Mouse (Mus musculus) embryonic stem cell, embryonic (primary cell): Measurements from ENCODE around the gene AI661453.

ENCODE experiments used
- CTCF ChIA-PET, 4 experiments: fragments of 300-600 bp in 2 of 4; fragments of 350-600 bp in 2 of 4; sonication (Branson Sonifier 250); formaldehyde crosslinking; loops; one replicate each; lab custom pipeline; 2022; ENCODE audit warnings: inconsistent platforms in 2 of 4; lab: Charles Lee
- POLR2A ChIA-PET, 4 experiments: fragments of 300-600 bp in 2 of 4; fragments of 350-600 bp in 2 of 4; sonication (Branson Sonifier 250); formaldehyde crosslinking; loops; one replicate each; lab custom pipeline; 2022; ENCODE audit warnings: antibody characterized with exemption in 4 of 4, inconsistent platforms in 1 of 4; lab: Charles Lee

Gene AI661453

GRCm38 (mm10) chr17:47450239-47450638 lies 13.8 kb downstream of the AI661453 start:
- ChIA-PET CTCF (interaction anchor here in 3 of 4 experiments (0.8 to 1.7 kb wide), 12 partner anchors 12 to 290 kb away, joined by 3 to 7 read pairs (median 4); no protein-coding TSS in a partner anchor), POLR2A (interaction anchor here in 3 of 4 experiments (0.7 to 2.9 kb wide), 16 partner anchors 10 to 361 kb away, joined by 3 to 31 read pairs (median 4); partner anchors contain the start of gene Taf8 (in 2 of the 3))

- ChIA-PET POLR2A (interaction anchor here in 3 of 4 experiments (0.5 to 2.9 kb wide), 22 partner anchors 10 to 362 kb away, joined by 3 to 31 read pairs (median 4); partner anchors contain the start of gene Taf8 (in 2 of the 3)), CTCF (interaction anchor here (0.6 to 2.7 kb wide), 19 partner anchors 13 to 476 kb away, joined by 3 to 7 read pairs (median 4); no protein-coding TSS in a partner anchor)
Measured at GRCm38 (mm10) chr17:47450880-47451565, 14.6 kb downstream of the AI661453 start.

GRCm38 (mm10) chr17:47452886-47453285 lies 16.5 kb downstream of the AI661453 start:
- ChIA-PET POLR2A (interaction anchor here in 3 of 4 experiments (0.8 to 2.0 kb wide), 8 partner anchors 9 to 125 kb away, joined by 3 to 13 read pairs (median 4); partner anchors contain the start of gene Taf8 (in 1 of the 3)), CTCF (interaction anchor here in 2 of 4 experiments (0.6 to 2.7 kb wide), 3 partner anchors 20 to 57 kb away, joined by 3 to 7 read pairs (median 5); no protein-coding TSS in a partner anchor)

DNA sequence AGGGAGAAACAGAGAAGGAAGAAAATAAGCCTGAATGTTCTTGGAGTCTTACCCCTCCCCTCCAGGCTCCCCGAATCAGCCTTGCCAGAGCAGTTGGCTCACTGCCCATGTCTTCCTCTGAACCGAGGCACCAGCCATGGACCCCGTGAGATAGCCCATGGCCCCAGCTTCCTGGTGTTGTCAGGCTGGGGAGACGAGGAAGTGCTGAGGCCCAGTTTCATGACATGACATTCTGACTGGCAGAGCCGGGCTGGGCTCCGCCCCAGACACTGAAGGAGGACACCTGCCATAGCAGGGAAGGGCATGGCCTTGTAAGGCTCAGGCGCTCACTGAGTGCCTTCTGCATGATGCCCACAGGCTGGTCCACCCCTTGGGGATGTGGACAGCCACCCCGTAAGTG lies 18.3 kb downstream of the AI661453 start:
- POLR2A ChIA-PET = interaction anchor here in 1 of 4 experiments (0.6 kb wide), 1 partner anchor 91 kb away, joined by 5 read pairs; no protein-coding TSS in a partner anchor
- CTCF ChIA-PET = interaction anchor here in 1 of 4 experiments (0.5 kb wide), 1 partner anchor 16 kb away, joined by 3 read pairs; no protein-coding TSS in a partner anchor

DNA sequence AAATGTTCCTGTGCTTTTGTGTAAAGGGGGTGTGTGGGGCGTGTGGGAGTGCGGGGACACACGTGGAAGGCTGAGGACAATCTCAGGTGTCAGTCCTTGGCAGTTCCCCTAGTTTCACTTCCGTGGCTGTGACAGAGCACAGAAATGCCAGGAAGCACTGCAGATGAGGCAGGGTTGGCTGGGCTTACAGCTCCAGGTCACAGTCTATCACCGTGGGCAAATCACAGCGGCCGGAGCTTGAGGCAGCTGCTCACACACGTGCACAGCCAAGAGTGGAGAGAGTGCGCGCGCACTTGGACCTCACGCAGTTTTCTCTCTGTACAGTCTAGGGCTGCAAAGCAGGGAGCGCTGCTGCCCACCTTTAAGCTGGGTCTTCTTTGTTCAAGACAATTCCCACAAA lies 21.9 kb downstream of the AI661453 start:
- ChIA-PET CTCF (interaction anchor here in 2 of 4 experiments (0.8 to 0.9 kb wide), 2 partner anchors 9 to 32 kb away, joined by 3 read pairs; no protein-coding TSS in a partner anchor), POLR2A (interaction anchor here in 3 of 4 experiments (0.6 to 2.3 kb wide), 7 partner anchors 9 to 239 kb away, joined by 3 to 9 read pairs (median 3); no protein-coding TSS in a partner anchor)

GRCm38 (mm10) chr17:47458936-47459335 lies 22.5 kb downstream of the AI661453 start:
- ChIA-PET CTCF (interaction anchor here in 2 of 4 experiments (0.6 to 0.9 kb wide), 3 partner anchors 15 to 31 kb away, joined by 3 read pairs; no protein-coding TSS in a partner anchor), POLR2A (interaction anchor here in 2 of 4 experiments (0.9 to 2.3 kb wide), 4 partner anchors 10 to 63 kb away, joined by 3 to 8 read pairs (median 4); no protein-coding TSS in a partner anchor)

DNA sequence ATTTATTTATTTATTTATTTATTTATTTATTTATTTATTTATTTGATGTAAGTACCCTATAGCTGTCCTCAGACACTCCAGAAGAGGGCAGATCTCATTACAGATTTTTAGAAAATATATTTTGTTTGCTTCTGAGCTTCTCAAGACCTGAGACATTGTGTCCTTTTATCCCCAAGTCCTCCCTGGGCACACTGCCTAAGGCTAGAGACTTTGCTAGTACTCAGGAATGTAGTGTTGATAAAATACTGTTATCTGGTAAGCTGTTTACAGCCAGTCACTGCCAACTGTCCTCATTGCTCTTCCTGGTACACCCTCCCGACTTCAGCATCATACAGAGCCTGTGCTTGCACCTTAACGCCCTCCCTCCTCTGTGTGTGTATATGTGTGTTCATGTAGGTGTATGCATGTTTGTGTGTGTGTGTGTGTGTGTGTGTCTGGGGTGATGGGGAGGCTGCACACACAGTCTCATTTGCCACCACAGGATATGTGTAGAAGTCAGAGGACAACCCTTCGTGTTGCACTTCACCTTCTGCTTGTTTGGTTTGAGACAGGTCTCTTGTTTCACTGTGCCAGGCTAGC lies 23.0 kb downstream of the AI661453 start:
- POLR2A ChIA-PET = interaction anchor here in 2 of 4 experiments (0.9 to 2.3 kb wide), 3 partner anchors 10 to 19 kb away, joined by 4 to 8 read pairs (median 4); no protein-coding TSS in a partner anchor
- CTCF ChIA-PET = interaction anchor here in 2 of 4 experiments (0.6 kb wide), 2 partner anchors 14 to 18 kb away, joined by 3 read pairs; no protein-coding TSS in a partner anchor

GRCm38 (mm10) chr17:47461688-47462087 lies 25.3 kb downstream of the AI661453 start:
- POLR2A ChIA-PET = interaction anchor here in 2 of 4 experiments (0.6 to 3.7 kb wide), 4 partner anchors 11 to 21 kb away, joined by 5 to 16 read pairs (median 12); no protein-coding TSS in a partner anchor
- CTCF ChIA-PET = interaction anchor here in 1 of 4 experiments (1.1 kb wide), 1 partner anchor 13 kb away, joined by 3 read pairs; no protein-coding TSS in a partner anchor

DNA sequence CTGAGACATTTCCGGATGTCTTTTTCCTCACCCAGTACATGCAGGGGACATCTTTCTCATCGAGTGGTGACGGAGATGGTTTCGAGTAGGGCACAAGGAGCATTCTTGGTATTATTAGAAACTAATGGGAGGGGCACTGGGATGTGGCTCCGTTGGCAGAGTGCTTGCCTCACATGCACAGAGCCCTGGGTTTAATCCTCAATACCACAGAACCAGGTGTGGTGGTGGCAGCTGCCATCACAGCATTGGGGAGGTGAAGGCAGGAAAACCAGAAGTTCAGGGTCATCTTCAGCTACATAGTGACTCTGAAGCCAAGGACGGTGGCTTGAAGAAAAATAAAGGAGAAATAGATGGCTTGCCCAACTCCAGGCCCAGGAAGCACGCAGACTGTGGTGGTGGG lies 25.8 kb downstream of the AI661453 start:
- ChIA-PET CTCF (interaction anchor here in 3 of 4 experiments (0.7 to 2.1 kb wide), 11 partner anchors 9 to 321 kb away, joined by 3 to 11 read pairs (median 3); no protein-coding TSS in a partner anchor), POLR2A (interaction anchor here in 2 of 4 experiments (0.6 to 3.7 kb wide), 18 partner anchors 8 to 136 kb away, joined by 3 to 16 read pairs (median 3); partner anchors contain the start of genes Guca1b (in 1 of the 2) and Taf8 (in 1 of the 2))

DNA sequence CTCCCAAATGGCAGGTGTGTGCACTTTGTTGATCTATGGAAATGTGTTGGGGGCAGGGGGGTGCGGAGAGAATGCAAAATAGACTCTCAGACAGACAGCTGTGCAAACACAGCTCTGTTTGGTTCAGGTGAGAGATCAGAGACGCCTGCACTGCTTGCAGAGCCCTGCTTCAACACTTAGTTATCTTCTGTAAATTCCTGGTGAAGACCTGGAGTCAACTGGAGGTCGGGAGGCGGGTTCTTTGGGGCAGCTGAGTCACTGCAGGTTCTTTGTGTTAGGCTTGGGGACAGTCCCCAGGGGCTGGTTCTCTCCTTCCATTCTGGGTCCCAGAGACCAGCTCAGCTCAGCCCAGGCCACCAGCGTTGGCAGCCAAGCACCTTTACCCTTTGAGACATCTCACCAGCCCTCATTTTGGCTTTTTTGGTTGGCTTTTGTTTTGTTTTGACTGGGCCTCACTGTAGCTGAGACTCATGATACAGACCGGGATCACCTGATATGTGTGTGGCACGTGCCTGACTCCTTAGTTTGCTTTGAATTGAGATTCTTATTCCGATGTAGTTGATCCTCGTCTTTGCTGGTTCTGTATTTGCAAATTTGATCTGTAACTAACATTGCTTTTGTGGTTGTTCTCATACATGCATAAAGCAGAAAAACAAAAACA lies 26.4 kb downstream of the AI661453 start:
- CTCF ChIA-PET = interaction anchor here in 3 of 4 experiments (0.5 to 2.1 kb wide), 14 partner anchors 8 to 322 kb away, joined by 3 to 11 read pairs (median 3); no protein-coding TSS in a partner anchor
- POLR2A ChIA-PET = interaction anchor here in 3 of 4 experiments (0.6 to 3.7 kb wide), 24 partner anchors 9 to 506 kb away, joined by 3 to 16 read pairs (median 3); partner anchors contain the start of genes Guca1b (in 1 of the 3) and Taf8 (in 1 of the 3)

DNA sequence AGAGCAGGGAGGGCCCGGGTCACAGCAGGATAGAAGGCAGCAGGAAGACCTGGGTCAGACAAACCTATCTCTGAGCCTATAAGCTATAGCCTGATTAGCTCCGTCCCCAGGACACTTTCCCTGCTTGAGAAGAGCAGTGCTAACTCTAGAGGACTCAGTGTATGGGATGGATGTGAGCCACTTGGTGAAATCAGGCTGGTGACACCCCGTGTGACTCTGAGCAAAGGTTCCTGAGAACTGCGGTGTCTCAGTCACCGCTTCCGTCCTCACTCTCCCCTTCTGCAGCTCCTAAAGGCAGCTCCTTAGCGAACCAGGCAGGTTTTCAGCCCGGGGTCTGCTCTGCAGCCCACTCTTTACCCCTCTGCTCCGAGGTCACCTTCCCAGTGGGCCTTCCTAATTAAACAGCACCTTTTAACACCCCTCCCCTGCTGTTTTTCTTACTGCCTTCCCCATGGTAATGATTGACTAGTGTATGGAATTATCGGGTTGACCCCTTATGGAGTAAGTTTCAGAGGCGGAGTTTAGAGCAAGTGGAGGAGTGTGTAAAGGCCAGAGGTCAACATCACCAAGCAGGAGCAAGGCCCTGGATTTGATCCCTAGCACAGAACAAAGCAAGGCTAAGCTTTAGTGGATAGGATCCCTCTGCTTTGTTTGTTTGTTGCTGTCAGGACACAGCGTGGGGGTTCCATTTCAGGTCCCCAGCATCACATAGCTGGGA lies 28.0 kb downstream of the AI661453 start:
- POLR2A ChIA-PET = interaction anchor here in 2 of 4 experiments (0.8 to 3.7 kb wide), 5 partner anchors 12 to 63 kb away, joined by 3 to 16 read pairs (median 6); no protein-coding TSS in a partner anchor
- CTCF ChIA-PET = interaction anchor here in 3 of 4 experiments (1.0 to 2.1 kb wide), 4 partner anchors 9 to 11 kb away, joined by 3 to 11 read pairs (median 6); no protein-coding TSS in a partner anchor

DNA sequence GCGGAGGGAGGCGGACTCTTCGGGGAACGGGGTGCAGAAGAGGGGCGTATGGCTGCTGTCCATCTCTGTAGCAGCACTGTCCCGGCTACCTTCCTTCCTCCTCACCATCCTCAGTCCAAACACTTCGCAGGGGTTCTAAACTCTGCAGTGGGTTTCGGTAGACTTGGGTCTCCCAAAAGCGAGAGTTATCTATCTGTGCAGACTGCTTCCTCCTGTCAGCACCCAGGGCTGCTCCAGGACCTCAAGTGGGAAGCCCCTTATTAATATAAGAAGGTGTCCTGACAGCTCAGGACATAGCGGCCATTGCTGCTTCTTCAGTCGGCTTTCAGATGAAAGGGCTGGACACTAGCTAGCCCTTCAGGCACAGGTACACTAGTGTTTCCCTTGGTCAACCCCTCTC lies 28.6 kb downstream of the AI661453 start:
- CTCF ChIA-PET = interaction anchor here in 1 of 4 experiments (1.6 kb wide), 1 partner anchor 11 kb away, joined by 5 read pairs; no protein-coding TSS in a partner anchor
- POLR2A ChIA-PET = interaction anchor here in 2 of 4 experiments (0.7 to 4.3 kb wide), 5 partner anchors 11 to 62 kb away, joined by 3 to 22 read pairs (median 16); no protein-coding TSS in a partner anchor

DNA sequence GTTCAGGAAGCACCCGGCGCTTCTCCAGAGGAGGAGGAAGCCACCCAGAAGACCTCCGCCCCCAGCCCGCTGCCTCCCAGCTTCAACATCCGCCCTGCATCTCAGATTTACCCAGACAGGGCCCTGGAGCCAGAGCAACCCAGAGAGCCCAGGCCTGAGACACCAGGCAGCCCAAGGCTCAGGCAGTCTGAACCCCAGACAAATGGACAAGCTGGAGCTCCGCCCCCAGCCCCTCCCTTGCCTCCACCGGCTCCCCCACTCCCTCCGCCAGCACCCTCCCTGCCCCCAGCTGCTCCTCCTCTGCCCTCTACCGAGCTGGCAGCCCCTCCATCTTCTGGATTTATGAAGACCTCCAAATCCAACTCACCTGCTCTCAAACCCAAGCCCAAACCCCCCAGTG lies 29.9 kb downstream of the AI661453 start:
- POLR2A ChIA-PET = interaction anchor here in 3 of 4 experiments (0.7 to 4.3 kb wide), 11 partner anchors 9 to 422 kb away, joined by 3 to 22 read pairs (median 3); partner anchors contain the start of gene Guca1b (in 1 of the 3)
- CTCF ChIA-PET = interaction anchor here (0.6 to 3.1 kb wide), 7 partner anchors 9 to 1284 kb away, joined by 3 to 17 read pairs (median 5); no protein-coding TSS in a partner anchor

DNA sequence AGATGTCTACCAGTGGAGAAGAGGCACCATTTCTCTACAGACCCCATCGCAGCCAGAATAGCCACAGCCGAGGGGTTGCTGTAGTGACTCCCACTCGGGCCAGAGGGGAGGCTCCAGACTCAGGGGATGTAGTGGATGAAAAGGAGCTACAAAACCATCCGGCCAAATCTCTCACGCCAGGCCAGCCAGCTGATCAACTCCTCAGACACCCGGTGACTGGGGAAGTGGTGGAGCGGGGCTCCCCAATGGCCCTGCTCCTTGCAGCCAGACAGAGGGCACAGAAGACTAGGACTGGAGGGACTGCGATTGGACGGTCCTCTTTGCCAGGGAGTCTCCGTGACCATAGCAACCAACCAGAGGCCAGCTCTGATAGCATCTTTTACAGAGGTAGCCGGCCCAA lies 31.2 kb downstream of the AI661453 start:
- ChIA-PET POLR2A (interaction anchor here in 3 of 4 experiments (0.7 to 4.3 kb wide), 29 partner anchors 10 to 150 kb away, joined by 3 to 22 read pairs (median 4); partner anchors contain the start of gene Taf8 (in 1 of the 3)), CTCF (interaction anchor here (0.6 to 3.1 kb wide), 19 partner anchors 10 to 784 kb away, joined by 3 to 23 read pairs (median 4); no protein-coding TSS in a partner anchor)

GRCm38 (mm10) chr17:47468063-47468462 lies 31.6 kb downstream of the AI661453 start:
- CTCF ChIA-PET = interaction anchor here (0.6 to 3.1 kb wide), 24 partner anchors 11 to 785 kb away, joined by 3 to 23 read pairs (median 4); partner anchors contain the start of gene AI661453 (in 1 of the 4)
- POLR2A ChIA-PET = interaction anchor here in 3 of 4 experiments (0.6 to 4.3 kb wide), 32 partner anchors 11 to 400 kb away, joined by 3 to 22 read pairs (median 4); partner anchors contain the start of gene AI661453 (in 1 of the 3)
